Mouse (Mus musculus) neural tube, embryonic 12.5 days (tissue): ENCODE measurements at regions not wholly inside any gene's neighbourhood (a gene's known extent, or its start where the extent isn't known, plus 50 kb on each side); places are given as distances from the start of the nearest gene placed in this dataset.

Experiments
- ATAC-seq: fragments of 200-750 bp; cut with Nextera tagmentation; 2 replicates; pipeline ENCODE4 v1.8.0; 2017; ENCODE audit warnings: low read depth, mild to moderate bottlenecking, moderate TSS enrichment, moderate library complexity; ENCODE audit not compliant: low FRiP score
- H3K27ac ChIP-seq: fragments of 300-500 bp; sonication (generic); 2 replicates; pipeline ENCODE4 v1.5.1; 2016
- H3K27me3 ChIP-seq: fragments of 300-500 bp; sonication (generic); replicated peaks from 2 replicates; pipeline ENCODE4 v1.6.1; 2016; ENCODE audit warnings: mild to moderate bottlenecking
- H3K36me3 ChIP-seq: fragments of 300-500 bp; sonication (generic); 2 replicates; pipeline ENCODE4 v1.6.1; 2016; ENCODE audit warnings: mild to moderate bottlenecking
- H3K4me1 ChIP-seq: fragments of 300-500 bp; sonication (generic); 2 replicates; pipeline ENCODE4 v1.6.1; 2016
- H3K4me2 ChIP-seq: fragments of 300-500 bp; sonication (generic); replicated peaks from 2 replicates; pipeline ENCODE4 v1.6.1; 2016; ENCODE audit warnings: mild to moderate bottlenecking
- H3K4me3 ChIP-seq: fragments of 300-500 bp; sonication (generic); 2 replicates; pipeline ENCODE4 v1.5.1; 2016
- H3K9ac ChIP-seq: fragments of 300-500 bp; sonication (generic); 2 replicates; pipeline ENCODE4 v1.6.1; 2016; ENCODE audit warnings: mild to moderate bottlenecking
- H3K9me3 ChIP-seq: fragments of 300-500 bp; sonication (generic); 2 replicates; pipeline ENCODE4 v1.6.1; 2016; ENCODE audit warnings: mild to moderate bottlenecking
- WGBS: fragments of 180-500 bp; shearing (Covaris S2); methylation state at CpG from one replicate; pipeline ENCODE4 v1.1.7; 2016; 5-methylcytosine and 5-hydroxymethylcytosine counted together

- Histone ChIP-seq H3K9me3 (no peaks in the 10 kb centered on the region), H3K4me1 (peaks cover 10% of the 10 kb centered on the region), H3K27ac (no peak overlapping the region), H3K27me3 (0 out of 2 replicates have a peak, but pooled peaks cover 5% of the 10 kb centered on the region), H3K9ac (no peak overlapping the region), H3K4me3 (no peak overlapping the region), H3K36me3 (no peaks in the 10 kb centered on the region), H3K4me2 (no peak overlapping the region)
- 62% methylated on average over 15 of the region's 15 CpGs for WGBS
- no peak for ATAC-seq
Measured at GRCm38 (mm10) chr12:25160990-25161843, 64.3 kb upstream of the Id2 start.

DNA sequence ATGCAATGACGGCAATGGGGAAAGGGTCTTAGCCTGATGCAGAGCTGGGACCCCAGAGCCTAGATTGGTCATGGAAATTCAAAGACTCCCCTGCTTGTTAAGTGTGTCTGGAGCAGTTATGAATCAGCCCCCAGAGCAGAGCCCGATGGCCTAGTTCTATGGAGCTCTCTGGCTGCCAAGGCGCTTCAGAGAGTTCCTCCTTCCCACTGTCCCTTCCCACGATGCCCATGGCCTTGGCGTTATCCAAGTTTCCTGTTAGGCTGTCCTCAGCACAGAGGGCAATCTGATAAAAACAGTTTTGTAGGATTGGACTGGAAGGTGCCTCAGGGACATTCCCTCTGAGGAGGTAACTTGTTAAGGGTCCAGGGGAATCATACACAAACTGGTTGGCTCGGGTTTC is 62.2 kb upstream of the Id2 start:
- no peaks in the 10 kb centered on the region for H3K36me3 ChIP-seq
- H3K4me3 ChIP-seq, result no peak overlapping the region
- H3K9ac ChIP-seq, result no peak overlapping the region
- H3K4me2 ChIP-seq, result no peak overlapping the region
- H3K27me3 ChIP-seq, result 0 out of 2 replicates have a peak, but pooled peaks cover 5% of the 10 kb centered on the region
- H3K27ac ChIP-seq, result no peak overlapping the region
- H3K9me3 ChIP-seq, result no peaks in the 10 kb centered on the region
- 86% methylated on average over 6 of the region's 6 CpGs for WGBS
- H3K4me1 ChIP-seq, result peaks cover 10% of the 10 kb centered on the region
- no peak for ATAC-seq

- no peak for ATAC-seq
- H3K4me3 ChIP-seq, result no peak overlapping the region
- WGBS, result 91% methylated on average over 5 of the region's 5 CpGs
- H3K9ac ChIP-seq, result no peak overlapping the region
- 0 out of 2 replicates have a peak, but pooled peaks cover 5% of the 10 kb centered on the region for H3K27me3 ChIP-seq
- no peak overlapping the region for H3K4me2 ChIP-seq
- no peak overlapping the region for H3K27ac ChIP-seq
- no peaks in the 10 kb centered on the region for H3K4me1 ChIP-seq
- H3K9me3 ChIP-seq, result 0 out of 2 replicates have a peak, but pooled peaks cover 3% of the 10 kb centered on the region
- no peaks in the 10 kb centered on the region for H3K36me3 ChIP-seq
Measured at GRCm38 (mm10) chr12:25157238-25157637, 60.3 kb upstream of the Id2 start.

DNA sequence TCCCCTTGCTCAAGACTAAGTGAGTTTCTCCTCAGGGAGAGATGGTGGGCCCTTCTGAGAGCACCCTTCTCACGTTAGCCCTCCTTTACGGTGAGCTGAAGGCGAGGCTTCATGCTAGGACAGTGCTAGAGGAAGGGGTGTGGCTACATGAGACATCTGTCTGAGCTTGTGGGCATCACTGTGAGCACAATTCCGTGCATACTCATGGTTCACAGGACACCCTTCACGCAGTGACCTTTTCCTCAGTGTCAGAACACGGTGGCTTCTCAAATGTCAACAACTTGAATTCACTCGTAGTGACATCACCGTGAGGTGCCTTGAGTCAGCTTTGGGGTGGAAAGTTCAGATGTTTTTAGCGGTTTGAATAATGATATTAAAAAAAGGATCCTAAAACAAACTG is 58.5 kb upstream of the Id2 start:
- Histone ChIP-seq H3K4me1 (no peaks in the 10 kb centered on the region), H3K27me3 (0 out of 2 replicates have a peak, but pooled peaks cover 5% of the 10 kb centered on the region), H3K27ac (no peak overlapping the region), H3K9ac (no peak overlapping the region), H3K4me3 (no peak overlapping the region), H3K4me2 (no peak overlapping the region), H3K9me3 (0 out of 2 replicates have a peak, but pooled peaks cover 3% of the 10 kb centered on the region), H3K36me3 (no peaks in the 10 kb centered on the region)
- WGBS, result 75% methylated on average over 9 of the region's 9 CpGs
- ATAC-seq, result no peak

DNA sequence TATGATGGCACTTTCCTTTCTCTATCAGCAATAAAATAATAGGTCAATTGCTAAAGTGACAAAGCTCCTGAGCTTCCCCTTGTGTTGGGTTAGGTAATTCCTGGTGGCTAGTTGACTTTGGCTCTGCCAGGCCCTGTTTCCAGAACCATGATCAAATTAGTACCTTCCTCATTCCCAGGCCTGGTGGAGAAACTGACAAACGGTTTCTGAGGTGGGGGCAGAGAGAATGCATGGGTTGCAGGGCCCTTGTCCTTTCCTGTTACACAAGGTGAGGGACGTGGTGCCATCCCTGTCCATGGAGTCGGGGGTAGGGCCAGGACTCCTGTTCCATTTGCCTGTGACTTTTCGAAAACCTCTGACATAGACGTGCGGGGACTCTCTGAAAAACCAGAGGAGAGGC is 51.2 kb upstream of the Id2 start:
- no peaks in the 10 kb centered on the region for H3K36me3 ChIP-seq
- H3K4me1 ChIP-seq, result no peaks in the 10 kb centered on the region; the same call in 1 of the 2 replicates
- no peak for ATAC-seq
- no peak overlapping the region for H3K27ac ChIP-seq
- H3K4me3 ChIP-seq, result no peak overlapping the region
- H3K9ac ChIP-seq, result no peak overlapping the region
- H3K27me3 ChIP-seq, result no peaks in the 10 kb centered on the region
- H3K9me3 ChIP-seq, result 0 out of 2 replicates have a peak, but pooled peaks cover 1% of the 10 kb centered on the region
- H3K4me2 ChIP-seq, result no peak overlapping the region
- 83% methylated on average over 6 of the region's 6 CpGs for WGBS
